Mouse (Mus musculus): ENCODE results near the gene Wipf1.

DNA sequence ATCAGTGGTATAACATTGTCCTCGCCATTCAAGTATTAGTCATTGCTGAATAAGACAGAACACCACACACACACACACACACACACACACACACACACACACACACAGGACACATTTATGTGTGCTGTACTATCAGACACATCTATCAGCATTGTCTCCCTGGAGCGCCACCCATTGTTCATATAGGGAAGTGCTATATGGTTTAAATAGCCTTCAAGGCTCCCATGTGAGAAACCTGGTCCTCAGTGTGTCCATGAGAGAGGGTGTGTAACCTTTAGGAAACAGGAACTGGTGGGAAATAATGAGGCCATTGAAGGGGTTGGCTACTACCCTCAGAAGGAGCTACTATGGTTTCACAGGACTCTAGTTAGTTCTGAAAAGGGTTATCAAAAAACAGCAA, 87.5 kb downstream of the Wipf1 start:
- TF ChIP-seq CTCF (IDR thresholded peaks at IDR 0.05; ENCODE audit: low read depth, low read length) (no peak), POLR2A (IDR thresholded peaks at IDR 0.05; ENCODE audit: borderline replicate concordance, low read depth, low read length) (no peak)
